Mouse (Mus musculus): ENCODE measurements around the gene Sp4. TPM values are rescaled to one million over a fixed set of nuclear protein-coding genes. Genes with fewer than 3 reads are reported as not detected.

Sp4 gene
- polyA plus RNA-seq, 1 experiment from 2014 or later: 12.0 TPM

DNA sequence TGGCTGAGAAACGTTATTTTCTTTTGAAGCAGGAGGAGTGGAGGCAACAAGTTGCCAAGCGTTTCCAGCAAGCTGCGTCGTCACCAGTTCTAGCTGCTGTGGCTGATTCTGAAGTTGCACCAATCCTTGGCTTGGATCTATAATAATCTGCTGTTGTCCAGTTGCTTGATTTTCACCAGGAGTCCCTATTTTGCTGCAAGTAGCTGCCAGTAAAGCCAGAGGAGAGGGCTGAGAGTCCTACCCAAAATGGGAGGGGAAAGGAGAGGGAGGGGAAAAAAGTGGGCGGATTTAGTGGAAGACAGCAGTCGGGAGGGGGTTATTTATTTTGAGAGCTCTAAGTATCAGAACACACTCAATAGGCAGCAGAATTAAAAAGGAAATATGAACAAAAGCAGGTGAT is 1.3 kb downstream of the Sp4 start:
- WGBS: 21% methylated on average over 6 of the region's 6 CpGs
- TF ChIP-seq CTCF (IDR thresholded peaks at IDR 0.05; ENCODE audit: low read depth): no peak
- Histone ChIP-seq H3K4me1 (ENCODE audit: insufficient read depth) (peaks cover 8% of the 10 kb centered on the region; the same call in 1 of the 2 replicates), H3K27ac (ENCODE audit: low read depth) (no peak overlapping the region), H3K4me2 (peak overlapping the region; percentile 67), H3K4me3 (ENCODE audit: low read depth, low read length) (peak overlapping the region; percentile 77), H3K9ac (peak overlapping the region; percentile 23; the same call in 1 of the 2 replicates), H3K27me3 (ENCODE audit: insufficient read depth, low read length) (no peaks in the 10 kb centered on the region), H3K36me3 (ENCODE audit: insufficient read depth) (no peaks in the 10 kb centered on the region), H3K9me3 (ENCODE audit: low read depth, low read length) (no peaks in the 10 kb centered on the region)
- peak; percentile 76 for DNase-seq
- ATAC-seq (ENCODE audit: insufficient read depth): no peak

GRCm38 (mm10) chr12:118299172-118299571 is 2.1 kb downstream of the Sp4 start:
- no peak for DNase-seq
- Histone ChIP-seq H3K27me3 (ENCODE audit: insufficient read depth, low read length) (no peaks in the 10 kb centered on the region), H3K9ac (no peak overlapping the region), H3K36me3 (ENCODE audit: insufficient read depth) (no peaks in the 10 kb centered on the region), H3K4me2 (peak overlapping the region; percentile 16; the same call in 1 of the 2 replicates), H3K9me3 (ENCODE audit: low read depth, low read length) (no peaks in the 10 kb centered on the region), H3K27ac (ENCODE audit: low read depth) (no peak overlapping the region), H3K4me3 (ENCODE audit: low read depth, low read length) (no peak overlapping the region), H3K4me1 (ENCODE audit: insufficient read depth) (peaks cover 8% of the 10 kb centered on the region; the same call in 1 of the 2 replicates)
- TF ChIP-seq CTCF (IDR thresholded peaks at IDR 0.05; ENCODE audit: low read depth): no peak
- 87% methylated on average over 9 of the region's 9 CpGs for WGBS
- ATAC-seq (ENCODE audit: insufficient read depth): no peak

GRCm38 (mm10) chr12:118298516-118298915 is 2.7 kb downstream of the Sp4 start:
- Histone ChIP-seq H3K4me3 (ENCODE audit: low read depth, low read length) (no peak overlapping the region), H3K4me1 (ENCODE audit: insufficient read depth) (peaks cover 8% of the 10 kb centered on the region; the same call in 1 of the 2 replicates), H3K27me3 (ENCODE audit: insufficient read depth, low read length) (no peaks in the 10 kb centered on the region), H3K36me3 (ENCODE audit: insufficient read depth) (no peaks in the 10 kb centered on the region), H3K27ac (ENCODE audit: low read depth) (no peak overlapping the region), H3K4me2 (peak overlapping the region; percentile 10), H3K9me3 (ENCODE audit: low read depth, low read length) (no peaks in the 10 kb centered on the region), H3K9ac (no peak overlapping the region)
- no peak for TF ChIP-seq CTCF (IDR thresholded peaks at IDR 0.05; ENCODE audit: low read depth)
- 76% methylated on average over 2 of the region's 2 CpGs for WGBS
- DNase-seq (no peak), ATAC-seq (ENCODE audit: insufficient read depth) (no peak)

- no peak for DNase-seq
- Histone ChIP-seq H3K4me1 (ENCODE audit: insufficient read depth) (peaks cover 5% of the 10 kb centered on the region; the same call in 1 of the 2 replicates), H3K9ac (no peak overlapping the region), H3K4me2 (no peak overlapping the region; the same call in 1 of the 2 replicates), H3K36me3 (ENCODE audit: insufficient read depth) (no peaks in the 10 kb centered on the region), H3K27me3 (ENCODE audit: insufficient read depth, low read length) (no peaks in the 10 kb centered on the region), H3K27ac (ENCODE audit: low read depth) (no peak overlapping the region), H3K9me3 (ENCODE audit: low read depth, low read length) (no peaks in the 10 kb centered on the region), H3K4me3 (ENCODE audit: low read depth, low read length) (no peak overlapping the region)
- no peak for ATAC-seq (ENCODE audit: insufficient read depth)
- no peak for TF ChIP-seq CTCF (IDR thresholded peaks at IDR 0.05; ENCODE audit: low read depth)
- WGBS: 89% methylated on average over 2 of the region's 2 CpGs
These were observed 5.0 kb downstream of the Sp4 start for GRCm38 (mm10) chr12:118296236-118296635.

DNA sequence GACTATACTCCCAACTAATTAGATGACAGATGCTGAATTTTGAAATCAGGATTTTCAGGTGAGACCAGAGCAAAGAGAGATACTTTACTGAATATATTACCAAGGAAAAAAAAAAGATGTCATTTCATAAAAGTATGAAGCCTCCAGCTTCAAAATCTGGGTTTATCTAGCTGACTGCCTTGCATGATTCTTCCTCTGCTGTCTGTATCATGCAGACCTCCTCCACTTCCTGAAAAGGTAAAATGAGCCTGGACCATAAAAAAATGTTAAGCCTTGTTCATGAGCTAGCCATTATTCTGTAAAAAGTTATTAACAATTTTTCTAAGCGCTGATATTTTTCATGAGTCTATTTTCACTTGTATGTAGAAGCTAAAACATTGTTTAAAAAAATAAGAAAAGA is 5.4 kb downstream of the Sp4 start:
- Histone ChIP-seq H3K9me3 (ENCODE audit: low read depth, low read length) (no peaks in the 10 kb centered on the region), H3K4me1 (ENCODE audit: insufficient read depth) (peaks cover 5% of the 10 kb centered on the region; the same call in 1 of the 2 replicates), H3K27ac (ENCODE audit: low read depth) (no peak overlapping the region), H3K4me3 (ENCODE audit: low read depth, low read length) (no peak overlapping the region), H3K36me3 (ENCODE audit: insufficient read depth) (no peaks in the 10 kb centered on the region), H3K9ac (no peak overlapping the region), H3K27me3 (ENCODE audit: insufficient read depth, low read length) (no peaks in the 10 kb centered on the region), H3K4me2 (no peak overlapping the region)
- TF ChIP-seq CTCF (IDR thresholded peaks at IDR 0.05; ENCODE audit: low read depth): no peak
- DNase-seq: no peak
- no peak for ATAC-seq (ENCODE audit: insufficient read depth)
- 94% methylated on average over 1 of the region's 1 CpGs for WGBS

DNA sequence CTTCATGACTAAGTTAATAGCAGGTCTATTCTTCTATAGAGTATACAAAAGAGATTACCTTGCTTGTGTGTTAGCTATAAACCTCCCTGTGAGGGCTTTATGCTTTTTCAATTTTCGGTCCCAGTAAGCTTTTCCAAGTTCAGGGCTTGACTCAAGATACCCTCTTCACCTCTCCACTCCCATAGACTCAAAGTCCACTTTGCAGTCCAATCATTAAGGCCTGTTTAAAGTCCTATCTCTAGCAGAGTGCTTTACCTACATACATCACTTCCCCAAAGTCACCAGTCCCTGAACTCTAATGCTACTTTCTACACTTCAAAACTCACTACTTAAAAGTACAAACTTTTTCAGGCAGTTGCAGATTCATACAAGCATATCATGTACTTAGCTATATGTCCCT is 12.3 kb downstream of the Sp4 start:
- no peak overlapping the region for H3K27ac ChIP-seq (ENCODE audit: low read depth)
- H3K27me3 ChIP-seq (ENCODE audit: insufficient read depth, low read length): no peaks in the 10 kb centered on the region
- no peak for ATAC-seq (ENCODE audit: insufficient read depth)
- H3K4me2 ChIP-seq: no peak overlapping the region
- no peak for TF ChIP-seq CTCF (IDR thresholded peaks at IDR 0.05; ENCODE audit: low read depth)
- no peak overlapping the region for H3K4me3 ChIP-seq (ENCODE audit: low read depth, low read length)
- no peaks in the 10 kb centered on the region for H3K9me3 ChIP-seq (ENCODE audit: low read depth, low read length)
- no peaks in the 10 kb centered on the region for H3K36me3 ChIP-seq (ENCODE audit: insufficient read depth)
- H3K9ac ChIP-seq: no peak overlapping the region
- H3K4me1 ChIP-seq (ENCODE audit: insufficient read depth): no peaks in the 10 kb centered on the region
- WGBS: 56% methylated on average over 1 of the region's 1 CpGs
- DNase-seq: no peak

DNA sequence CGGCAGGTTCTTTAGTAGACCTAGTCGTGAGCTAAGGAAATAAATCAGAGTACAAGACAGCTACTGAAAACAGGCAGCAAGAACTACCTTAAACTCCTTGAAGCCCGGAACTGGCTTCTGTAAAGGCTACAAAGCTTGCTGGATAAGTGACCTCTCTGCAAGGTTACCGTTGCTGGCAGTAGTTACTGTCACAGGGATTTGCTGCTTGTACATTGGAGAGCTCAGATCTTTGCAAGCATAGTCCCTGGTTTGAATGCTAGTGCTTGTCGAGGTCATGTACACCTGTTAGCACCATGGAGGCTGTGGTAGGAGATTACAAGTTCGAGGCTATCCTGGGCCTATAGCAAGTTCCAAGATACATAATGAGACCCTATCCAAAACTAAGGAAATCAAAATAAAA is 16.1 kb downstream of the Sp4 start:
- 78% methylated on average over 6 of the region's 6 CpGs for WGBS
- Histone ChIP-seq H3K9me3 (ENCODE audit: low read depth, low read length) (no peaks in the 10 kb centered on the region), H3K9ac (no peak overlapping the region), H3K4me3 (ENCODE audit: low read depth, low read length) (no peak overlapping the region), H3K4me1 (ENCODE audit: insufficient read depth) (no peaks in the 10 kb centered on the region), H3K4me2 (no peak overlapping the region), H3K36me3 (ENCODE audit: insufficient read depth) (no peaks in the 10 kb centered on the region), H3K27me3 (ENCODE audit: insufficient read depth, low read length) (no peaks in the 10 kb centered on the region), H3K27ac (ENCODE audit: low read depth) (no peak overlapping the region)
- TF ChIP-seq CTCF (IDR thresholded peaks at IDR 0.05; ENCODE audit: low read depth): no peak
- DNase-seq (no peak), ATAC-seq (ENCODE audit: insufficient read depth) (no peak)

DNA sequence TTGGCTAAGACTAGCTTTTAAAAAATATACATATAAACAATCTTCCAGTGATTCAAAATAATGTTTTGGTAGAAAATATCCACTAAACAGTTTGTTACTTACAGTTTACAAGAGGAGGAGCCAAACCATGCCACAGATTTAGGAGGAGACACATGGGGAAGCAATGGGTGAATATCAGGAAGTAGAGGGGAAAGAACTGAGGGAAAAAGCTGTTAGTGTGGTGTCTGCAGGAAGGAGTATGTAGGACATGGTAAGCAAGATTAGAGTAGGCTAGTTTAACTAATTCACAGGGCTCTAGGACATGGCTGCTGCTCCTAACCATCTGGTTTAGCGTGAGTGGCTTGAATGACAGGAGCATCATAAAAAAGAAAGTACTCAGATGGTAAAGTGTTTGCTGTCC is 19.3 kb downstream of the Sp4 start:
- H3K4me2 ChIP-seq: no peak overlapping the region
- TF ChIP-seq CTCF (IDR thresholded peaks at IDR 0.05; ENCODE audit: low read depth): no peak
- no peak overlapping the region for H3K4me3 ChIP-seq (ENCODE audit: low read depth, low read length)
- DNase-seq (no peak), ATAC-seq (ENCODE audit: insufficient read depth) (no peak)
- no peaks in the 10 kb centered on the region for H3K4me1 ChIP-seq (ENCODE audit: insufficient read depth)
- no peak overlapping the region for H3K27ac ChIP-seq (ENCODE audit: low read depth)
- no peaks in the 10 kb centered on the region for H3K27me3 ChIP-seq (ENCODE audit: insufficient read depth, low read length)
- H3K36me3 ChIP-seq (ENCODE audit: insufficient read depth): no peaks in the 10 kb centered on the region
- WGBS: 68% methylated on average over 1 of the region's 1 CpGs
- H3K9me3 ChIP-seq (ENCODE audit: low read depth, low read length): no peaks in the 10 kb centered on the region
- H3K9ac ChIP-seq: no peak overlapping the region

Measured in lung, embryonic 14.5 days (tissue).